Mouse (Mus musculus) E14TG2a.4 (cell line): ENCODE data around the gene H2-M10.2.

ENCODE experiments used
- CTCF ChIP-seq: conservative IDR thresholded peaks from 2 replicates; pipeline ENCODE4 v1.5.1; 2014; ENCODE audit warnings: low read length
- NANOG ChIP-seq: IDR thresholded peaks from 2 replicates; pipeline ENCODE4 v1.6.1; 2014; ENCODE audit warnings: borderline replicate concordance, low read length, mixed read lengths
- POU5F1 ChIP-seq: IDR thresholded peaks from 2 replicates; pipeline ENCODE4 v1.6.1; 2014; ENCODE audit warnings: low read length, borderline replicate concordance

GRCm38 (mm10) chr17:36270956-36271585 lies 15.2 kb downstream of the H2-M10.2 start:
- no peak for TF ChIP-seq CTCF
- no peak for TF ChIP-seq POU5F1
- TF ChIP-seq NANOG: no peak
